Mouse (Mus musculus) layer of hippocampus, adult 9-10 months (tissue): ENCODE results near the gene Zdhhc16.

ENCODE experiments used
- DNase-seq: peaks from one replicate; pipeline ENCODE4 v3.0.0; 2022; ENCODE audit warnings: low spot score

The Zdhhc16 gene

DNA sequence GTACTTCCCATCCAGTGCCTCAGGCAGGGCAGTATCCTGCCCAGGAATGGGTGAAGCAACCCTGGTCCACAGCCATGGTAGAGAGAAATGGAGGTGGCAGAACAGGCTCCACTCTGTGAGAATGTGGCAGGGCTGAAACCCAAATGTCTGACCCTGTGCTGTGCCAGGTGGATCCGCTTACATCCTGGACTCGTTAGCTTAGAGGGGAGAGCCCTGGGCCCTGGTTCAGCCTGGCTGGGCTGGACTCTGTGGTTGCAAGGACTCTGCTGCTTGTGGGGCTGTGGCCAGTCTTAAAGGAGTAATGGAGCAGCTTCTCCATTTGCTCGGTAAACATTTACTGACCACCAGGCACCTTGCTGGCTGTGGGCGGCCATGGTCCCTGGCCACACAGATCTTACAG is 53.9 kb downstream of the Zdhhc16 start:
- no peak for DNase-seq

GRCm38 (mm10) chr19:41989810-41990209 is 56.5 kb downstream of the Zdhhc16 start:
- DNase-seq, result no peak

GRCm38 (mm10) chr19:41991926-41992477 is 58.7 kb downstream of the Zdhhc16 start:
- DNase-seq, result no peak

- DNase-seq, result no peak
Measured at GRCm38 (mm10) chr19:41992971-41993370, 59.7 kb downstream of the Zdhhc16 start.

- DNase-seq, result no peak
Measured at GRCm38 (mm10) chr19:41993484-41993883, 60.2 kb downstream of the Zdhhc16 start.
